Mouse (Mus musculus): ENCODE data around the gene Foxn2. TPM values are rescaled to one million over a fixed set of nuclear protein-coding genes. Genes with fewer than 3 reads are reported as not detected.

Foxn2 gene
- polyA plus RNA-seq, 1 experiment from 2014 or later, result 7.2 TPM

Other genes starting within 250 kb of the Foxn2 start
- gene Ppp1r21, start 89.4 kb downstream of the Foxn2 start, polyA plus RNA-seq (2014; fragmentation: Nextera tagmentation; extraction: Ambion mirVana), result 22.7 and 24.0 TPM in 2 replicates
- 2.7 and 2.9 TPM in 2 replicates for gene Ston1, start 157.0 kb downstream of the Foxn2 start, polyA plus RNA-seq (2014; fragmentation: Nextera tagmentation; extraction: Ambion mirVana)
- 0.33 TPM in 1 of 2 replicates, not detected in the other for gene Gtf2a1l, start 227.9 kb downstream of the Foxn2 start, polyA plus RNA-seq (2014; fragmentation: Nextera tagmentation; extraction: Ambion mirVana)

All from midbrain, embryonic 11.5 days (tissue).